Mouse (Mus musculus) limb, embryonic 14.5 days (tissue): ENCODE data around the gene Ctsh. TPM values are rescaled to one million over a fixed set of nuclear protein-coding genes. Genes with fewer than 3 reads are reported as not detected.

ENCODE experiments used
- ATAC-seq: fragments of 200-750 bp; cut with Nextera tagmentation; 2 replicates; pipeline ENCODE4 v1.8.0; 2017; ENCODE audit warnings: low read depth, moderate number of reproducible peaks, moderate TSS enrichment; ENCODE audit not compliant: low FRiP score
- DNase-seq: peaks from one replicate; pipeline ENCODE4 v3.0.0-alpha.2; 2015; ENCODE audit warnings: low spot score
- H3K27ac ChIP-seq: fragments of 300-500 bp; sonication (generic); replicated peaks from 2 replicates; pipeline ENCODE4 v1.5.1; 2014; ENCODE audit warnings: low read depth, mild to moderate bottlenecking, low read length, moderate library complexity, mixed read lengths
- H3K27me3 ChIP-seq: fragments of 300-500 bp; sonication (generic); 2 replicates; pipeline ENCODE4 v1.6.1; 2014; ENCODE audit warnings: low read length, mixed read lengths; ENCODE audit not compliant: control insufficient read depth, insufficient read depth
- H3K36me3 ChIP-seq: fragments of 300-500 bp; sonication (generic); 2 replicates; pipeline ENCODE4 v1.6.1; 2014; ENCODE audit warnings: mild to moderate bottlenecking, low read length, moderate library complexity, mixed read lengths; ENCODE audit not compliant: control insufficient read depth, insufficient read depth
- H3K4me1 ChIP-seq: fragments of 300-500 bp; sonication (generic); 2 replicates; pipeline ENCODE4 v1.6.1; 2014; ENCODE audit warnings: antibody characterized with exemption, low read length, mixed read lengths; ENCODE audit not compliant: control insufficient read depth, insufficient read depth
- H3K4me2 ChIP-seq: fragments of 300-500 bp; sonication (generic); replicated peaks from 2 replicates; pipeline ENCODE4 v1.6.1; 2014; ENCODE audit warnings: low read depth, mild to moderate bottlenecking, low read length, moderate library complexity; ENCODE audit not compliant: severe bottlenecking
- H3K4me3 ChIP-seq: fragments of 300-500 bp; sonication (generic); replicated peaks from 2 replicates; pipeline ENCODE4 v1.5.1; 2014; ENCODE audit warnings: low read length
- H3K9ac ChIP-seq: fragments of 300-500 bp; sonication (generic); 2 replicates; pipeline ENCODE4 v1.6.1; 2014; ENCODE audit warnings: mild to moderate bottlenecking, low read depth, low read length, moderate library complexity; ENCODE audit not compliant: severe bottlenecking
- H3K9me3 ChIP-seq: fragments of 300-500 bp; sonication (generic); 2 replicates; pipeline ENCODE4 v1.6.1; 2016; ENCODE audit warnings: low read length; ENCODE audit not compliant: control insufficient read depth
- POLR2A ChIP-seq: fragments of 200-500 bp; IDR thresholded peaks from 2 replicates; pipeline ENCODE4 v1.8.0; 2012; ENCODE audit warnings: inconsistent platforms, mild to moderate bottlenecking, moderate library complexity, borderline replicate concordance; ENCODE audit not compliant: insufficient read depth, insufficient read length; ENCODE audit errors: extremely low read depth
- WGBS: fragments of 180-500 bp; shearing (Covaris S2); extraction: QIAGEN DNeasy Blood & Tissue Kit; methylation state at CpG from one replicate; pipeline ENCODE4 v1.1.7; 2014; 5-methylcytosine and 5-hydroxymethylcytosine counted together
- polyA plus RNA-seq, 2 experiments: library from polyadenylated mRNA; depleted of rRNA in 1 of 2; stranded (reverse) in 1 of 2; unstranded in 1 of 2; fragments of >200 nt; fragmentation: Nextera tagmentation in 1 of 2; extraction: Ambion mirVana in 1 of 2; gene quantifications; 2 replicates each; pipeline versions ENCODE4 v1.2.1 to v1.2.3; 2012 to 2014

The Ctsh gene
- polyA plus RNA-seq, 2 experiments, result 20.4 to 40.3 TPM

DNA sequence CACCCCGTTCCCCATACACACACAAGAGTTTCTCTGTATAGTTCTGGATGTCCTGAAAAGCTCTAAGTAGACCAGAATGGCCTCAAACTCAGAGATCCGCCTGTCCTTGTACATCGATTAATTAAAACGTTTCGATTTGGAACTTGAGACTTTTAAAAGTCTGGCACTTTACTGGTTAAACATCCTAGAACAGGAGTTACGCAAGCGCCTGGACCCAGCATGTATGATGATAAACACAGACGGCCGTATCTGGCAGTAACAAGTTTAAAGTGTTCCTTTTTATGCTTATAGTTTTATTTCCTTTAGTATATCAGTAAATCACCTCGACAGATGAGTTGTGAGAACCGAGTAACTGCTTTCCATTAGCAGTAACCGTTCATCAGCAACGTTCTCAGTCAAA is 59.2 kb downstream of the Ctsh start:
- H3K4me3 ChIP-seq, result peak overlapping the region; percentile 92
- DNase-seq (no peak), ATAC-seq (no peak)
- peak overlapping the region; percentile 99 for H3K9ac ChIP-seq
- H3K4me1 ChIP-seq, result peaks cover 14% of the 10 kb centered on the region
- H3K9me3 ChIP-seq, result no peaks in the 10 kb centered on the region
- peak overlapping the region; percentile 100; the same call in 1 of the 2 replicates for H3K27ac ChIP-seq
- no peak for TF ChIP-seq POLR2A
- H3K4me2 ChIP-seq, result peak overlapping the region; percentile 92
- under 1% methylated on average over 13 of the region's 13 CpGs for WGBS
- H3K27me3 ChIP-seq, result no peaks in the 10 kb centered on the region
- peaks cover 13% of the 10 kb centered on the region for H3K36me3 ChIP-seq

DNA sequence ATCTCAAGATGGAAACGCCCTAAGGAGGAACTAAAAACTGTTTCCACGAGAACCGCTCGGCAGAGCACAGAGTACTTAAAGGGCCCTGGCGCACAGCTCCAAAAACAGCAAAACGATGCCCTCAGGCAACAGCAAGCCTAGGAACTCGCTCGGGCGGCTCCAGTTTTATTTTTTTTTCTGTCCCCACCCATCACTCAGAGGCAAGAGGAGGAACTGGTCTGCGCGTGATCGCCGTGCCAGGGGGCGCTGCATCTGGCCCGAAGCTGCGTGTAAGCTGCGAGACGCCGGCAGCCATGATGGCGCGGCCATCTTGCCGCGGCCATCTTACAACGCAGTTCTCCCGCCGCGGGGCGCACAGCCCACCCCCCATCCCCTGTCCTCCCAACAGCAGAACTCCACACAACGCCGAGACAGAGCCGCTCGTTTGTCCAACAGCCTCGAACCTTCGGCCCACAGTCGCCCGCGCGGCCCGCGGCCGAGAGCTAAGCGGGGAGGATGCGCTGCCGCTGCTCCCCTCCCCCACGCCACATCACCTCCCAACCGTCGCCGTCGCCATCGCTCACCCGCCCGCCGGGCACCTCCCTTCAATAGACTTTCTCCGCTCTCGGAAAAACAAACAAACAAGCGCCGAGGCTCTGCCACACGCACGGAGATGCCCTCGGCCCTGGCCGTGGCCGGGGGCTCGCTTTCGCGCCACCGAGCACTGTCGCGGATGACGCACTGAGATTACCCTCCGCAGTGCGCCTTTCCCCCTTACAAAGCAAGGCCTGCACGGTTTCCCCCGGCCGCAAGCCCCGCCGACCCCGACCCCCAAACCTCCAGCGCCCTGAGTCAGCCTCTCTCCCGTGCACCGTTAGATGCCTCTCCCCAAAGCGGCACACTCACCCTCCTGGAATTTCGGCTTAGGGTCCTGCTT is 60.0 kb downstream of the Ctsh start:
- peaks cover 6% of the 10 kb centered on the region for H3K36me3 ChIP-seq
- H3K27ac ChIP-seq, result peak overlapping the region; percentile 100
- DNase-seq, result peak; percentile 89
- H3K4me1 ChIP-seq, result peaks cover 14% of the 10 kb centered on the region
- H3K9me3 ChIP-seq, result no peaks in the 10 kb centered on the region
- H3K4me3 ChIP-seq, result peak overlapping the region; percentile 92
- peak overlapping the region; percentile 99 for H3K9ac ChIP-seq
- peak overlapping the region; percentile 92 for H3K4me2 ChIP-seq
- WGBS, result under 1% methylated on average over 69 of the region's 82 CpGs
- peak; percentile 57; the same call in 1 of the 2 replicates for TF ChIP-seq POLR2A
- H3K27me3 ChIP-seq, result no peaks in the 10 kb centered on the region
- ATAC-seq, result peak; percentile 72

DNA sequence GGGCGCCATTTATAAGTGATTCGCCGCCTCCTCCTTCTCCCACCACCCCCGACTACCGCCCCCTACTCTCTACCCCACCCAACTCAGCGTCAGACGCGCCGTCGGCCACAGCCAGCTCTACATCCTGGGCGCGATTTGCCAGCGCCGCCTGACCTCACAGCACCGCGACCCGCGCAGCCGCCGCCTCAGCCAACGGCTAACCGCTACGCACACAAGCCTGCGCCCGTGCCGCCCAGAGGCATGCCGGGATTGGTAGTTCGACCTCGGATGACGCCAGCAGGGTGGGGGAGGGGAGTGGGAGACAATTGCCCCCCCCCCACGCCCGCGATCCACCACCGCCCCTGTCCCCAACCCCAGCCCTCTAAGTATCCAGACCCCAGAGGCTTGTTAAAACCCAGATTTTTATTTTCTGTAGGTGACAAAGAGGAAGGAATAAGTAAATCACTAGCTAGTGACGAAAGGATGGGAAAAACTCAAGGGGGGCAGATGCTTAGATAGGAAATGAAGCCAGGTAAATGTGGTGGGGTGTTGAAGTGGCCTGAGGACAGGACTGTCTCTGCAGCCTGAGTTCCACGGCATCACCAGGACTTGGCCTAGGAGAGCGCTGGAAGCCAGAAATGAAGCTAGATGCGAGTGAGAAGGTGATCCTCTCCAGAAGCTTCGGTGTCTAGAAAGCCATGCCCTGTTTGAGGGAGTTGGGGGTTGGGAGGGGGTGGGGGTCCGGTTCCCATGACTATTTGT is 60.8 kb downstream of the Ctsh start, which contains the start of gene Morf4l1:
TSS of gene Morf4l1 (minus strand) at position 208 of the 741 bp plus-strand sequence.
- Histone ChIP-seq H3K36me3 (no peaks in the 10 kb centered on the region), H3K9ac (peak within 1 kb of the TSS; percentile 99), H3K4me2 (peak within 1 kb of the TSS; percentile 92), H3K4me1 (peaks cover 14% of the 10 kb centered on the region; the same call in 1 of the 2 replicates), H3K27me3 (no peaks in the 10 kb centered on the region), H3K27ac (peak within 1 kb of the TSS; percentile 100), H3K4me3 (peak within 1 kb of the TSS; percentile 92), H3K9me3 (no peaks in the 10 kb centered on the region)
- 2% methylated on average over 36 of the region's 40 CpGs for WGBS
- TF ChIP-seq POLR2A, result no peak
- DNase-seq, result peak; percentile 98
- ATAC-seq, result peak; percentile 97

DNA sequence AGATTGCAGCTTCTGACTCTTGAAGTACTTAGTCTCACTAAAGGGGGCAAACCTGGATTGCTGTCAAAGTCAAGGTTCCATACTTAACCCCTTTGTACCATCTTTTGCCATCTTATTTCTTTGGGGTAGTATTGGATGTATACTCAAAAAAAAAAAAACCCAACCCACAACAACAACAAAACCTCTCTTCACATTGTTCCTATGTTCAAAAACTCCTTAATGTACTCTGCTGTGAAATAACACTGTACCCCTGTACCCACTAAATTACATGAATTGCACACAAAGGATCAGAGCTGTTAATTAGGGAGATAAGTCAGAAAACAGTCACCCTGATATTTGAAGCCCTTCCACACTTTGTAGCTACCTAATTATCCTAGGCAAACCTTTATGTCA is 61.4 kb downstream of the Ctsh start:
- H3K9me3 ChIP-seq, result no peaks in the 10 kb centered on the region
- peak overlapping the region; percentile 99 for H3K9ac ChIP-seq
- peak overlapping the region; percentile 92 for H3K4me3 ChIP-seq
- peak overlapping the region; percentile 90 for H3K4me2 ChIP-seq
- H3K4me1 ChIP-seq, result peaks cover 14% of the 10 kb centered on the region; the same call in 1 of the 2 replicates
- no peaks in the 10 kb centered on the region for H3K27me3 ChIP-seq
- TF ChIP-seq POLR2A, result no peak
- H3K27ac ChIP-seq, result no peak overlapping the region
- no peaks in the 10 kb centered on the region for H3K36me3 ChIP-seq
- ATAC-seq, result no peak
- no peak for DNase-seq

DNA sequence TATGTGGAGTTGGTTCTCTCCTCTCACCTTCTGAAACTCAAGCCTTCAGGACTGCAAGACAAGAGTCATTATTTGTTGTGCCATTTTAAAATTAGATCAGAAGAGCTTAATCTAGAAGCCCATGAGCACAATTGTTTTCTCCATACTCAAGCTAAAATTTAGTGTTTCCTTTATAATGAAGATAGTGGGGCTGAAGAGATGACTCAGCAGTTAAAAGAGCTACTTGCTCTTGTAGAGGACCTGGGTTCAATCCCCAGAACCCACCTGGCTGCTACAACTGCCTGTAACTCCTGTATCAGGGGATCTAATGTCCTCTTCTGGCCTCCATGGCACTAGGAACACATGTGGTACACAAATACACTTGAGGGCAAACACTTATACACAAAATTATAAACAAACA is 63.3 kb downstream of the Ctsh start:
- Histone ChIP-seq H3K27ac (no peak overlapping the region), H3K27me3 (no peaks in the 10 kb centered on the region), H3K4me3 (no peak overlapping the region), H3K9ac (no peak overlapping the region), H3K9me3 (no peaks in the 10 kb centered on the region), H3K4me2 (no peak overlapping the region), H3K4me1 (peaks cover 8% of the 10 kb centered on the region; the same call in 1 of the 2 replicates), H3K36me3 (no peaks in the 10 kb centered on the region)
- TF ChIP-seq POLR2A, result no peak
- no peak for DNase-seq
- no peak for ATAC-seq
